Mouse (Mus musculus) cortical plate, adult 2 months (tissue): ENCODE measurements around the gene Slc1a2.

Experiments used
- CTCF ChIP-seq: fragments of 200-500 bp; IDR thresholded peaks from 2 replicates; pipeline ENCODE4 v1.5.1; 2011; ENCODE audit warnings: mild to moderate bottlenecking, control low read depth, low read length; ENCODE audit not compliant: insufficient read depth; ENCODE audit errors: extremely low read depth
- POLR2A ChIP-seq: fragments of 200-500 bp; IDR thresholded peaks from 2 replicates; pipeline ENCODE4 v1.6.1; 2011; ENCODE audit warnings: mild to moderate bottlenecking, low read length, control low read depth; ENCODE audit not compliant: insufficient read depth; ENCODE audit errors: extremely low read depth

GRCm38 (mm10) chr2:102693556-102693955, 35.1 kb downstream of the Slc1a2 start:
- TF ChIP-seq POLR2A (no peak), CTCF (no peak)
